Mouse (Mus musculus) thymus, postnatal 14 days (tissue): Measurements from ENCODE around the gene Slc16a7.

Experiments used
- DNase-seq: peaks from one replicate; pipeline ENCODE4 v3.0.0; 2021

The Slc16a7 gene

GRCm38 (mm10) chr10:125175013-125175650 lies 214.1 kb downstream of the Slc16a7 start:
- no peak for DNase-seq

GRCm38 (mm10) chr10:125171625-125172024 lies 217.6 kb downstream of the Slc16a7 start:
- no peak for DNase-seq

DNA sequence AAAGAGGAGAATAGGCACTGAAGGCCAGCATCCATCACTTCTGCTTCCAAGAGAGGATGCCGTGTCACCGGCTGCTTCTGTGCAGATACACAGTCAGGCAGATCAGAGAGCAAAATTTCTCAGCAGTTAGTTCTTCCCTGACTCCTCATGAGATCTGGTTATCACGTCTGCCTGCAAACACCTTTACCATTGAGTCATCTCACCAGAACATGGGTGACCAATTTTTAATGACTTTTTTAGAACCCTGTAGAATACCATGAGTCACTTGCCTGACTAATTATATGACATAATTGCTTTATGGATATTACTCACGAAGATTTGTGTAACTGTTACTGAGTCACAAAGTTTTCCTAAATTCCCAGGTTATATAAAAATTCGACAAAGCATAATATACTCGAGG lies 218.1 kb downstream of the Slc16a7 start:
- DNase-seq, result no peak
